Mouse (Mus musculus) heart, postnatal 0 days (tissue): Measurements from ENCODE around the gene Mrpl35. TPM values are rescaled to one million over a fixed set of nuclear protein-coding genes. Genes with fewer than 3 reads are reported as not detected.

ENCODE experiments used
- ATAC-seq: fragments of 200-750 bp; cut with Nextera tagmentation; 2 replicates; pipeline ENCODE4 v1.8.0; 2017; ENCODE audit warnings: low read depth, moderate number of reproducible peaks, moderate library complexity; ENCODE audit not compliant: insufficient read depth
- DNase-seq: peaks from one replicate; pipeline ENCODE4 v3.0.0-alpha.2; 2016; ENCODE audit warnings: low spot score
- H3K27ac ChIP-seq: fragments of 300-500 bp; sonication (generic); 2 replicates; pipeline ENCODE4 v1.5.1; 2014; ENCODE audit warnings: low read depth, mild to moderate bottlenecking
- H3K27me3 ChIP-seq: fragments of 300-500 bp; sonication (generic); 2 replicates; pipeline ENCODE4 v1.6.1; 2014; ENCODE audit warnings: low read length, mixed read lengths; ENCODE audit not compliant: control insufficient read depth, insufficient read depth
- H3K36me3 ChIP-seq: fragments of 300-500 bp; sonication (generic); replicated peaks from 2 replicates; pipeline ENCODE4 v1.6.1; 2014; ENCODE audit warnings: low read length, mixed read lengths; ENCODE audit not compliant: control insufficient read depth, insufficient read depth
- H3K4me1 ChIP-seq: fragments of 300-500 bp; sonication (generic); 2 replicates; pipeline ENCODE4 v1.6.1; 2014; ENCODE audit warnings: antibody characterized with exemption; ENCODE audit not compliant: control insufficient read depth, insufficient read depth
- H3K4me2 ChIP-seq: fragments of 300-500 bp; sonication (generic); 2 replicates; pipeline ENCODE4 v1.6.1; 2014; ENCODE audit warnings: low read depth, mild to moderate bottlenecking, low read length, moderate library complexity
- H3K4me3 ChIP-seq: fragments of 300-500 bp; sonication (generic); 2 replicates; pipeline ENCODE4 v1.5.1; 2014; ENCODE audit warnings: low read depth, low read length
- H3K9ac ChIP-seq: fragments of 300-500 bp; sonication (generic); replicated peaks from 2 replicates; pipeline ENCODE4 v1.6.1; 2014; ENCODE audit warnings: low read depth, low read length, mixed read lengths
- H3K9me3 ChIP-seq: fragments of 300-500 bp; sonication (generic); replicated peaks from 2 replicates; pipeline ENCODE4 v1.6.1; 2016; ENCODE audit warnings: low read length; ENCODE audit not compliant: control insufficient read depth
- CTCF ChIP-seq: IDR thresholded peaks from 2 replicates; pipeline ENCODE4 v1.5.1; 2016; ENCODE audit warnings: antibody characterized with exemption, control low read depth, low read depth
- EP300 ChIP-seq: IDR thresholded peaks from 2 replicates; pipeline ENCODE4 v1.6.1; 2016; ENCODE audit warnings: antibody characterized with exemption, low read depth
- WGBS: fragments of 180-500 bp; shearing (Covaris S2); extraction: QIAGEN DNeasy Blood & Tissue Kit; methylation state at CpG from one replicate; pipeline ENCODE4 v1.1.7; 2014; 5-methylcytosine and 5-hydroxymethylcytosine counted together
- polyA plus RNA-seq: library from polyadenylated mRNA; unstranded; fragments of >200 nt; fragmentation: Nextera tagmentation; extraction: Ambion mirVana; gene quantifications from 2 replicates; pipeline ENCODE4 v1.2.1, GENCODE M21; 2015
- total RNA-seq: library from RNA; depleted of rRNA; stranded (reverse); fragments of >200 nt; gene quantifications from 2 replicates; pipeline ENCODE4 v1.2.3, GENCODE M21; 2014; ENCODE audit warnings: low replicate concordance; rRNA removed

The Mrpl35 gene
- total and polyA plus RNA-seq, 2 experiments from 2014 or later = 8.9 to 92.1 TPM

- Histone ChIP-seq H3K9ac (no peak overlapping the region), H3K4me1 (no peaks in the 10 kb centered on the region), H3K9me3 (no peaks in the 10 kb centered on the region), H3K27me3 (no peaks in the 10 kb centered on the region), H3K4me2 (no peak overlapping the region), H3K27ac (no peak overlapping the region), H3K4me3 (no peak overlapping the region), H3K36me3 (0 out of 2 replicates have a peak, but pooled peaks cover 13% of the 10 kb centered on the region)
- DNase-seq (no peak), ATAC-seq (no peak)
- 76% methylated on average over 12 of the region's 12 CpGs for WGBS
- TF ChIP-seq CTCF = peak; percentile 29
- no peak for TF ChIP-seq EP300
Measured at GRCm38 (mm10) chr6:71769901-71770690, 56.7 kb downstream of the Mrpl35 start.

- no peak for TF ChIP-seq EP300
- no peak for TF ChIP-seq CTCF
- Histone ChIP-seq H3K4me1 (no peaks in the 10 kb centered on the region), H3K9ac (no peak overlapping the region), H3K27me3 (no peaks in the 10 kb centered on the region), H3K4me2 (no peak overlapping the region), H3K4me3 (no peak overlapping the region), H3K27ac (no peak overlapping the region), H3K9me3 (no peaks in the 10 kb centered on the region), H3K36me3 (0 out of 2 replicates have a peak, but pooled peaks cover 14% of the 10 kb centered on the region)
- 34% methylated on average over 4 of the region's 4 CpGs for WGBS
- no peak for ATAC-seq
- no peak for DNase-seq
Measured at GRCm38 (mm10) chr6:71767761-71768160, 59.0 kb downstream of the Mrpl35 start.

Other genes starting within 250 kb of the Mrpl35 start
- 35.3 and 50.9 TPM in 2 replicates for gene Kdm3a, start 194.0 kb downstream of the Mrpl35 start, total RNA-seq
- gene Kdm3a, start 194.0 kb downstream of the Mrpl35 start, polyA plus RNA-seq = 15.1 and 16.6 TPM in 2 replicates
- gene Reep1, start 119.4 kb downstream of the Mrpl35 start, total RNA-seq = 16.8 and 32.1 TPM in 2 replicates
- 11.4 and 12.2 TPM in 2 replicates for gene Reep1, start 119.4 kb downstream of the Mrpl35 start, polyA plus RNA-seq
- gene Immt, start 4.4 kb upstream of the Mrpl35 start, total RNA-seq = 504 and 545 TPM in 2 replicates
- gene Immt, start 4.4 kb upstream of the Mrpl35 start, polyA plus RNA-seq = 499 and 506 TPM in 2 replicates
- 70.0 and 95.6 TPM in 2 replicates for gene Ptcd3, start 81.8 kb upstream of the Mrpl35 start, total RNA-seq
- 78.4 and 84.8 TPM in 2 replicates for gene Ptcd3, start 81.8 kb upstream of the Mrpl35 start, polyA plus RNA-seq
- 26.2 and 32.0 TPM in 2 replicates for gene Polr1a, start 82.1 kb upstream of the Mrpl35 start, total RNA-seq
- 15.3 and 17.8 TPM in 2 replicates for gene Polr1a, start 82.1 kb upstream of the Mrpl35 start, polyA plus RNA-seq